Mouse (Mus musculus) hindbrain, postnatal 0 days (tissue): ENCODE measurements around the gene Oxct1. TPM values are rescaled to one million over a fixed set of nuclear protein-coding genes. Genes with fewer than 3 reads are reported as not detected.

ENCODE experiments used
- ATAC-seq: fragments of 200-750 bp; cut with Nextera tagmentation; 2 replicates; pipeline ENCODE4 v1.8.0; 2017; ENCODE audit warnings: mild to moderate bottlenecking, moderate TSS enrichment, moderate library complexity
- DNase-seq: peaks from one replicate; pipeline ENCODE4 v3.0.0-alpha.2; 2015; ENCODE audit warnings: low spot score
- H3K27ac ChIP-seq: fragments of 300-500 bp; sonication (generic); 2 replicates; pipeline ENCODE4 v1.5.1; 2014; ENCODE audit warnings: mild to moderate bottlenecking
- H3K27me3 ChIP-seq: fragments of 300-500 bp; sonication (generic); 2 replicates; pipeline ENCODE4 v1.6.1; 2014; ENCODE audit warnings: low read length, mixed read lengths; ENCODE audit not compliant: insufficient read depth
- H3K36me3 ChIP-seq: fragments of 300-500 bp; sonication (generic); 2 replicates; pipeline ENCODE4 v1.6.1; 2014; ENCODE audit warnings: low read length, mixed read lengths; ENCODE audit not compliant: insufficient read depth
- H3K4me1 ChIP-seq: fragments of 300-500 bp; sonication (generic); 2 replicates; pipeline ENCODE4 v1.6.1; 2014; ENCODE audit warnings: antibody characterized with exemption, low read length, mixed read lengths; ENCODE audit not compliant: insufficient read depth
- H3K4me2 ChIP-seq: fragments of 300-500 bp; sonication (generic); 2 replicates; pipeline ENCODE4 v1.6.1; 2014; ENCODE audit warnings: low read depth, mild to moderate bottlenecking, low read length, moderate library complexity, mixed read lengths
- H3K4me3 ChIP-seq: fragments of 300-500 bp; sonication (generic); 2 replicates; pipeline ENCODE4 v1.5.1; 2014; ENCODE audit warnings: low read length
- H3K9ac ChIP-seq: fragments of 300-500 bp; sonication (generic); replicated peaks from 2 replicates; pipeline ENCODE4 v1.6.1; 2014; ENCODE audit warnings: mild to moderate bottlenecking, low read length, moderate library complexity, mixed read lengths
- H3K9me3 ChIP-seq: fragments of 300-500 bp; sonication (generic); 2 replicates; pipeline ENCODE4 v1.6.1; 2016; ENCODE audit warnings: low read length, mixed read lengths
- CTCF ChIP-seq: IDR thresholded peaks from 2 replicates; pipeline ENCODE4 v1.5.1; 2016; ENCODE audit warnings: antibody characterized with exemption, control low read depth, low read depth
- WGBS: fragments of 180-500 bp; shearing (Covaris S2); extraction: QIAGEN DNeasy Blood & Tissue Kit; methylation state at CpG from one replicate; pipeline ENCODE4 v1.1.7; 2014; 5-methylcytosine and 5-hydroxymethylcytosine counted together
- polyA plus RNA-seq: library from polyadenylated mRNA; unstranded; fragments of >200 nt; fragmentation: Nextera tagmentation; extraction: Ambion mirVana; gene quantifications from 2 replicates; pipeline ENCODE4 v1.2.1, GENCODE M21; 2015
- total RNA-seq: library from RNA; depleted of rRNA; stranded (reverse); fragments of >200 nt; gene quantifications from 2 replicates; pipeline ENCODE4 v1.2.3, GENCODE M21; 2014

Oxct1 gene
- total and polyA plus RNA-seq, 2 experiments from 2014 or later = 226 to 457 TPM

- H3K4me3 ChIP-seq = no peak overlapping the region
- no peaks in the 10 kb centered on the region for H3K36me3 ChIP-seq
- TF ChIP-seq CTCF = no peak
- no peak overlapping the region for H3K27ac ChIP-seq
- no peaks in the 10 kb centered on the region for H3K9me3 ChIP-seq
- DNase-seq (peak; percentile 49), ATAC-seq (peak; percentile 78)
- H3K4me1 ChIP-seq = no peaks in the 10 kb centered on the region
- no peak overlapping the region for H3K4me2 ChIP-seq
- H3K9ac ChIP-seq = no peak overlapping the region
- no peaks in the 10 kb centered on the region for H3K27me3 ChIP-seq
- WGBS = 70% methylated on average over 10 of the region's 10 CpGs
These were observed 59.6 kb downstream of the Oxct1 start for GRCm38 (mm10) chr15:4085600-4086384.

GRCm38 (mm10) chr15:4087446-4087845 lies 61.3 kb downstream of the Oxct1 start:
- no peak for TF ChIP-seq CTCF
- Histone ChIP-seq H3K36me3 (peaks cover 12% of the 10 kb centered on the region; the same call in 1 of the 2 replicates), H3K27ac (no peak overlapping the region), H3K4me2 (no peak overlapping the region), H3K9ac (no peak overlapping the region), H3K27me3 (no peaks in the 10 kb centered on the region), H3K9me3 (no peaks in the 10 kb centered on the region), H3K4me1 (no peaks in the 10 kb centered on the region), H3K4me3 (no peak overlapping the region)
- DNase-seq (no peak), ATAC-seq (no peak)
- 60% methylated on average over 4 of the region's 4 CpGs for WGBS

GRCm38 (mm10) chr15:4087914-4088313 lies 61.7 kb downstream of the Oxct1 start:
- H3K9me3 ChIP-seq = no peaks in the 10 kb centered on the region
- H3K4me1 ChIP-seq = no peaks in the 10 kb centered on the region
- peak; percentile 20 for DNase-seq
- H3K27ac ChIP-seq = no peak overlapping the region
- WGBS = 27% methylated on average over 7 of the region's 7 CpGs
- H3K4me3 ChIP-seq = no peak overlapping the region
- H3K27me3 ChIP-seq = no peaks in the 10 kb centered on the region
- no peak for TF ChIP-seq CTCF
- ATAC-seq = no peak
- no peak overlapping the region for H3K4me2 ChIP-seq
- no peak overlapping the region for H3K9ac ChIP-seq
- peaks cover 16% of the 10 kb centered on the region; the same call in 1 of the 2 replicates for H3K36me3 ChIP-seq

GRCm38 (mm10) chr15:4090601-4091000 lies 64.4 kb downstream of the Oxct1 start:
- H3K9ac ChIP-seq = no peak overlapping the region
- H3K4me1 ChIP-seq = no peaks in the 10 kb centered on the region
- 75% methylated on average over 3 of the region's 3 CpGs for WGBS
- H3K4me2 ChIP-seq = no peak overlapping the region
- H3K27me3 ChIP-seq = no peaks in the 10 kb centered on the region
- H3K9me3 ChIP-seq = no peaks in the 10 kb centered on the region
- peaks cover 16% of the 10 kb centered on the region for H3K36me3 ChIP-seq
- DNase-seq (no peak), ATAC-seq (no peak)
- no peak for TF ChIP-seq CTCF
- no peak overlapping the region for H3K4me3 ChIP-seq
- H3K27ac ChIP-seq = no peak overlapping the region

- Histone ChIP-seq H3K4me3 (no peak overlapping the region), H3K27me3 (no peaks in the 10 kb centered on the region), H3K4me1 (no peaks in the 10 kb centered on the region), H3K9ac (no peak overlapping the region), H3K27ac (no peak overlapping the region), H3K9me3 (no peaks in the 10 kb centered on the region), H3K36me3 (peaks cover 25% of the 10 kb centered on the region), H3K4me2 (no peak overlapping the region)
- DNase-seq = no peak
- TF ChIP-seq CTCF = no peak
- ATAC-seq = no peak
- 95% methylated on average over 2 of the region's 2 CpGs for WGBS
These were observed 66.4 kb downstream of the Oxct1 start for GRCm38 (mm10) chr15:4092586-4092985.

GRCm38 (mm10) chr15:4100341-4100921 lies 74.2 kb downstream of the Oxct1 start:
- no peak for DNase-seq
- Histone ChIP-seq H3K36me3 (peaks cover 31% of the 10 kb centered on the region), H3K4me1 (no peaks in the 10 kb centered on the region), H3K9me3 (no peaks in the 10 kb centered on the region), H3K4me2 (no peak overlapping the region), H3K27me3 (no peaks in the 10 kb centered on the region), H3K9ac (no peak overlapping the region), H3K27ac (no peak overlapping the region), H3K4me3 (no peak overlapping the region)
- no peak for TF ChIP-seq CTCF
- 82% methylated on average over 10 of the region's 10 CpGs for WGBS
- ATAC-seq = no peak

GRCm38 (mm10) chr15:4101025-4101424 lies 74.8 kb downstream of the Oxct1 start:
- no peak for DNase-seq
- WGBS = 88% methylated on average over 10 of the region's 10 CpGs
- Histone ChIP-seq H3K4me2 (no peak overlapping the region), H3K9ac (no peak overlapping the region), H3K27ac (no peak overlapping the region), H3K9me3 (no peaks in the 10 kb centered on the region), H3K27me3 (no peaks in the 10 kb centered on the region), H3K36me3 (peaks cover 31% of the 10 kb centered on the region), H3K4me1 (no peaks in the 10 kb centered on the region), H3K4me3 (no peak overlapping the region)
- no peak for TF ChIP-seq CTCF
- no peak for ATAC-seq
